Mouse (Mus musculus) kidney, postnatal 25 days (tissue): ENCODE results near the gene Tmem144.
A peak's percentile ranks its signal among the peaks of the same experiment; 100 is the strongest.

Experiments used
- DNase-seq, 2 experiments: peaks; one replicate each; pipeline ENCODE4 v3.0.0; 2021; ENCODE audit warnings: mixed read lengths in 2 of 2

Tmem144 gene

DNA sequence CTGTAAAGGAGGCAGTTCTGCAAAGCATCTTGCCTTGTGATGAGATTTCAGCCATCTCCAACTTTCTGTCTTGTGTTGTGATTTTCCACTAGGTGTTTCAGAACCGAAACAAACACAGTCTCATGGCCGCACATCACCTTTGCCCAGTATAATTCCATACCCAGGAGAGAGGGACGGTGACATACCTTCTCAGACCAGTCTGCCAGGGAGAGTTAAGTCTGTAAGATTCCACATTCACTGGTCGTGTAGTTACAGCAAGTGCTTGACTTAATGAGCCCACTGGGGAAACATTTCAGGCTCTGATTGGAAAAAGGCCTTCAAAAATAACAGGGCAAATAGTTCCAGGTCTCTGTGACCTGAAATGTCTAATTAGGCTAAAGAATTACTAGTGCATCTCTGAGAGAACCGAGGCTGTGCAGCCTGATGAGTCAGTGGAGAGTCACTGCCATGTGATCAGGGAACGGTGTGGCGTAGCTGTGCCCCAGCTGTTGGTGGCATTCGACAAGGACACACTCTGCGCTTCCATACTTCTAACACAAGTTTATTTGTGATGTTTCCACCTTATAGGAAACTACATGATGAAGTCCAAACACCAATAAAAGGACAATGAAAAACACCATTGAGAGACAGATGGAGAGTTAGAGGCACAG, 43.9 kb downstream of the Tmem144 start:
- DNase-seq, result no peak

DNA sequence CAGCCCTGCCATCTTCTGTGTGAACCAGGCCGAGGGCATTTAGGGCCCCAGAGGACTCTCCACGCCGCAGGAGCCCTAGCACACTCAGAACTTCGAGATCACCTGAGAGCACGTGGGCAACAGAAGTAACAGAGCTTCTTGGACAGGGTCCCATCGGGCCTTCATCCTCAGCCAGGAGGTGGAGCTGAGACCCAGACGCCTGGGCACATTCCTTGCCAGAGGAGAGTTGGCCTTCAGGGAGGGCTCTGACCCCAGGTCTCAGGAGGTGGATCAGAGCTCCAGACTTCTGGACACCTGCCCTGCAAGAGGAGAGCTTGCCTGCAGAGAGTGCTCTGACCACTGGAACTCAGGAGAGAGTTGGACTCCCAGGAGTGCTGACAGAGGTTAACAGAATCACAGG, 51.8 kb downstream of the Tmem144 start:
- DNase-seq, result peak; percentile 46 to 72

DNA sequence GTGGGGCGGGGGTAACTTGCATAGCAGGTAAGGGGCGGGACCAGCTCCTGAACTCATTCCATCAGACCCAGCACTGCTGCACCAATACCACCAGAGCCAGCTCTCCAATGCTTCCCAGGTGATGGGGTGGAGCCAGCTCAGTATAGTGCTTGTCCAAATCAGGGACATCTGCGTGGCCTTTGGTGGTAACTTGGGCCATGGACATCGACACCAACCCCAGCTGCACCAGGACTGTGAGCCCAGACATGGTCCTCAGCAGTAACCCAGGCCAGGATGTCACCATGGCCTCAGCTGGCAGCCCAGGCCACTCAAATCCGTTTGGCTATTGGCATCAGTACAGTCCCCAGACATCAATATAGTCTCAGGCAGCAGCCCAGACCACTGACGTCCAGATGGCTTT, 60.3 kb downstream of the Tmem144 start:
- DNase-seq, result no peak

DNA sequence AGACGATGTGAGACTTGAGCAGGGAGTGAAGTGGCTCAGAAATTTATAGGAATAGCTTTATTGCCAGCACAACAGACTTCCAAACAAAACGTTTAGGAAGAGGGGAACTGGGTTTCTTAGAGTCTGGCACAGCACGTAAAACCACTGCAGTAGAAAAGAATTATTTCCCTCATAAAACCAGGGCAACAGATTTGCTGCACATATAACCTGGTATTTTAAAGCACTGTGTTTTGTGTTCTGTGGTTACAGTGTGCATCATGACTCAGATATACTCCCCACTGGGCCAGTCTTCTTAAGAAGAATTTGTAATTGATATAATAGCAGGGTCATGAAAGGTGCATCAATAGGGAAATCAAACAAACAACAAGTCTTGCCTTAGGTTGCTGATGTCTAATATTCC, 62.2 kb downstream of the Tmem144 start:
- DNase-seq, result no peak

DNA sequence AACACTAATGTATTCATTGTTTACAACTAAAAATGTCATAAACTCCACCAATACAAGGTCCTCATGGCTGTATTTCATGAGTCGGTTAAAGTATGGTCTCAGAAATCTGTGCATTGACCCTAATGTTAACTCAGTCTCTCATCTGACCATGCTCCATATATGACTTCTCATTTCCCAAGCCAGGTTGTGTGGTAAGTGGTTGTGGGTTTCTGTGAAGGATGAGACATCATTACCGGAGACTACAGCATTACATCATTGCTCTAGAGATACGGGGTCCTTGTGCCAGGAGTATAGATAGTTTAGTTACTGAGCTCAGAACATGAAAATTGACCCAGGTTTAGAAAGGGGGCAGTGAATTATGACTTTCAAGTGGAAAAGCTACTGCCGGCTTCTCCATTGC, 63.0 kb downstream of the Tmem144 start:
- DNase-seq, result no peak

DNA sequence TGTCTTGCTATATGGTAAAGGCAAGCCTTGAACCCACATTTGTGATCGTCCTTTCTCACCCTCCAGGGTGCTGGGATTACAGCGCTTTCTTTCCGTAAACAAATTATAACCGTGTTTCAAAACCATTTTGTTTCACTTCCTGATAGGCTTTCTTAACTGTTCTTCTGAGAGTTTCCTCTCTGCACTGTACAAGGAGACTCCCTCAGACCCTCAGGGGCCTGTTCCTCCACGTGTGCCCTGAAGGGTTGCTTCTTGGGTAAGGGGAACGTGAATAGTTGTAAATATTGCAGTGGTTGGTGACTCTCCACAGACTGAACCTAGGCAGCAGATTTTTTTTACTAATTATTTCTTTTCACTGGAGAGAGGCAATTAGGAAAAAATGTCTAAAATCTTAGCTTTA, 63.6 kb downstream of the Tmem144 start:
- DNase-seq, result no peak

DNA sequence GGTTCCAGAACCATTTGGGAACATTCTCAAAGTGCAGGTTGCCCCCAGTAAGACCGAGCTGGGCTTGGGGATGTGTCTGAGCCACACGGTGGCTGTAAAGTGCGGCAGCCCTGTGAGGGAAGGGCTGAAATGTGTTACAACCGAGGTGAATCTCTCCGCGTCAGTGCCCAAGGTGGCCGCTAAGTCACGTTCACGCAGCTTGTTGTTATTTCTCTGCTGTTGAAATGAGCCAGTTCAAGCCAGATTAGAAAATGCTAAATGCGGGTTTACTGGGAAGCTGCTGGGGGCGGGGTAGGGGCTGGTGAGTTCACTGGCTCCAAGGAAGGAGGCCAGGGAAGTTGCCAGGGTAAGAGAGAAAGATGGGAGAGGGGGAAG, 68.2 kb downstream of the Tmem144 start:
- no peak for DNase-seq

DNA sequence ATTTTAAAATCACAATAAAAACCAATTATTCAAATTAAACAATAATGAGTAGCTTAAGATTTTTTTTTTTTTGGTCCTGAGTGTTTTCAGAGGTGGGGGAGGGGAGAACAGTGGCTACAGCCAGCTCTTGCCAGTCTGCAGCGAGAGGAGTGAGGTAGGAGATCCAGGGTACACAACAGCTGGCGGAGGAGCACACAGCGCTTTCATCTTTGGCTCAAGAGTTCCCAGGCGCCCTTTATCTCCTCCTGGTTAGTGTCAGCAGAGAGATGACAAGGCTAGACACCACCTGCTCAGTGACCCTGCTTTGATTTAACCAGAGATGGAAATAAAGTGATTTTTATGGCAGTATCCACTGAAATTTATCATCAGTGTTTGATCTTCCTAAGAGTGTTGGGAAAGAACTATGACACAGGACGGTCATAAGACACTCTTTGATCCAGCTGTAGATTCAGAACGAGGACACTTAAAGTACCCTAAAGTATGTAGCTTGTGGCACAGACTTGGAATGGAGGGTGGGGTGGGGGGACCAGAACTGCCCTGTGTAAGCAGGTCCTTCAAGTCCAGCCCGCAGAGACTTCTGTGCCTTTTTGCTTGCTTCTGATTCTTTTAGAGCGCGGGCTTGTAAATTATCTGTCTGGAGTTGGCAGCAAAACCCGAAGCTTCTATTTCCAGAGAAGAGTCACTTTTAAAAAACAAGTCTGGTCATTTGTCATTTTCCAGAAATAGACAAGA, 68.8 kb downstream of the Tmem144 start:
- no peak for DNase-seq

DNA sequence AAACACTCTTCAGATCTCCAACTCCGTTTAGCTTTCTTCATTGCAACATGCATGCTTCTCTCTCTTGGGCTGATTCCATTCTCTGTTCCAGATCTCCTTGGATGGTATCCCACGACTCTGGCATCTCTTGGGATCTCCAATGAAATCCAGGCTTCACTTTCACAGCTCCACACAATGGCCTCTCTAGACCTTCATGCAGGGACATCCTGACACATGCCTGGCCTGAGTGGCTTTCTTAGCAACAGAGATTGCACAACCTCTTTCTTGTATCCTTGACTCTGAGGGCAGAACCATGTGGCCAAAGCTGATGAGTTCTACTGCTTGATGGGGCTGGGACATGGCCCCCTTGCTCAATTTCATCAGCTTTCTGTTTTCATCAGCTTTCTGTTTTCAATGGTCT, 79.9 kb downstream of the Tmem144 start:
- DNase-seq, result no peak
